Mouse (Mus musculus) right cerebral cortex, adult 18-20 months (tissue): ENCODE measurements around the gene Pf4.

ENCODE experiments used
- DNase-seq: peaks from one replicate; pipeline ENCODE4 v3.0.0; 2022; ENCODE audit warnings: mixed read lengths

The Pf4 gene

DNA sequence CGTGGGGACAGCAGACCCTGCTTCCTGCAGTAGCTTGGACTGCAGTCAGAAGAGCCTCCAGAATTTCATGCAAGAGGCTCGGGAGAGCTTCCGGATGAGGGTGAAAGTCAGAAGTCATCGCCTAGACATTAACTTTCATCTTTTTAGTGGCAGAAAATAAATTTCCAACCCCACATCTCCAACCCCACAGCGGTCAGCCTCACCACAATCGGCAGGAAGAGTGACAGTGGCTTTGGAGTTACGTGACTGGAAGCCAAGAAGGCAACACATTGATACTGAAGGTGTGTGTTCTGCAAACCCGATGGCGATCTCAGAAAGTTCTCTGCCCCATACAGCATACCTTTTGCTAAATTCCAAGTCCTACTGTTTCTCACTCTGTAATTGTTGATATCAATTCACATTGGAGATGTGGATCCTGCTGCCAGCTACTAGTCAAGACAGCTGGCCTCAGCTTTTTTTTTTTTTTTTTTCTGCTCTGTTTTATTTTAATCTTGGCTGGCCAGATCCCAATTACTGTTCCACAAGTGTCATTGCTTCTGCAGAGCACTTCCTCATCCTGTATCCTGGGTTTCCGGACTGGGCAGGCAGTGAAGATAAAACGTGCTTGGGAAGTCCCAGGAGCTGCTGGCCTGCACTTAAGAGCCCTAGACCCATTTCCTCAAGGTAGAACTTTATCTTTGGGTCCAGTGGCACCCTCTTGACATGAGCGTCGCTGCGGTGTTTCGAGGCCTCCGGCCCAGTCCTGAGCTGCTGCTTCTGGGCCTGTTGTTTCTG lies at the start of gene Pf4:
Gene Pf4 (plus strand): TSS at position 556 of the 774 bp plus-strand sequence.
- DNase-seq: no peak

DNA sequence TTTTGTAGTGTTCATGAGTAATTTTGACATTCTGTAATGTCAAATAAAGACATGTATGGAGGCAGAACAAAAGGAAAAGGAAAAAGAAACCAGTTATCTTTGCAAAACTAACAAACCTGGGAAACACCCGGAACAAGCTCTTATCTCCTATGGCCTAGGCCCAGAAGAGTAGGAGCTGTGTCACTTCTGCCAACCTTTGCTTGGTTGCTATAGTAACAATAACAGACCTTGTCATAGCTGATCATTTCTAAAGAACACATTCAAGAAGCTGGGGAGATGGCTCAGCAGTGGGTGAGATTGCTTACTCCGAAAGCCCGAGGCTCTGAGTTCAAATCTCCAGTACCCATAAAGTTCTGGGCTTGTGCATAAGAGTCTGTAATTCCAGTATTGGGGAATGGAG lies 49.6 kb upstream of the Pf4 start:
- no peak for DNase-seq

DNA sequence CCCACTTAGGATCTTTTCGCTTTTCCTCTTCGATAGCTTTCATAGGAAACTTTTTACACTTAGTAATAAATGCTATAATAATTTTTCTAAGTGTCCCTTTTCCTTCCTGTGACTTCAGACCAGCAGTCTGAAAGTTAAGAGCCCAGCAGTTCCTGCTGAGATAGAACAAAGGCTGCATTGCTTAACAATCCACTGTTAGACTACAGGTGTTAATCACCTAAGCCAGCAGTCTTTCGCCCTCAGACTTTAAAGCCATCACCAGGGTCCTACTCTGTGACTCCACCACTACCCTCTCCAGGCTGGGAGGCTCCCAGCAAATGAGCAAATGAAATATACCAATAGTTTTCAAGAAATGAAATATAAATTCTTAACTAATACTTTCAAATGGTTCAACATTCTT lies 44.0 kb upstream of the Pf4 start:
- DNase-seq: no peak

DNA sequence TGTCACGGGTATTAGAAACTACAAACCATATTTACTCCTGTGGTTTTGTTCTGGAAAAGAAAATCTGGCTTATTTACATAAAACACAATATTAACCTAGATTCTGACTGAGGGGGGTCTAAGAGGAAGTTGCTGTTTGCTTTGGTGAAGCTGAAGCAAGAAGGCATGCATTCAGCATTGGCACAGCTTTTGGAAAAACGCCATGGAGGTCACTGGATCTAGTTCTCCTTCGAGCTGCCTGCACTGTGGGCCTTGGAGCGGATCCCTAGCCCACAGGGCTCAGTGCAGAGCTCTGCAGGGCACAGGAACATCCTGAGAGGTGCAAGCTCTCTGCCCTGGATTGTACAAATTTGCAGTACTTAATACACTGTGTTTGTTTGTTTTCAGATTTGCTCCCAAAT lies 40.8 kb upstream of the Pf4 start:
- no peak for DNase-seq

DNA sequence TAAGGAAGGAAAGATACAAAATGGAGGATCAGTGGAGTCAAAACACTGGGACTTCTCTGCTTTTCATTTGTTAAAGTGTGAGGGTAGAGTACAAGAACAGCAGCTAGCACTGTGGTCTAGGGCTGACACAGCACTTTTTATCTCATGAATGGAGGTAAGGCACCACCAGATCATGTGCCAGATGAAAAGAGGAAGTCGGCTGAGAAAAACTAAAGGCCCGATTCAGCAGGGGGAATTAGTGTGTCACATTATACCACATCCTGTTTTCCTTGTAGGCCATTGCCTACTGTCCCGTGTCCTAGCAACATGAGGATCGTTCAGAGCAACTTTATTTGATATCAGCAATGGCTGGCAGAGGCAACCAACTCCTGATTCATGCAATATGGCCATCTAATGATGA lies 30.2 kb upstream of the Pf4 start:
- DNase-seq: no peak

DNA sequence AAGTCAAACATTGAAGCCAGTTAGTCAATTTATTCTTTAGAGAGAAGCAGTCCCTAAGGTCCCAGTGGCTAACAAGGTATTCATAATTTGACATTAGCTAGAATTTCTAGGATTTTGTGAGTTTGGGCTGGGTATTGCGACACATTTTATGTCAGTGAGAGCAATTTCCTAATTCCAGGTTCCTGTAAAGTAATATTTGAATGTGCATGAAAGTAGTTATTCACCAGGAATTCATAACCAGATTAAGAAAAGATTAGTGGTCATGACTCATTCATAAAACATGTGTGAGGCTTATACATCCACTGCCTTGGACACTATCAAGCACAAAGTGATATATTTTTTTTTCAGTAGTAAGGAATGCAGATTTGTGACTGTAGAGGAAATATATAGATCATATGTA lies 18.3 kb upstream of the Pf4 start:
- no peak for DNase-seq

DNA sequence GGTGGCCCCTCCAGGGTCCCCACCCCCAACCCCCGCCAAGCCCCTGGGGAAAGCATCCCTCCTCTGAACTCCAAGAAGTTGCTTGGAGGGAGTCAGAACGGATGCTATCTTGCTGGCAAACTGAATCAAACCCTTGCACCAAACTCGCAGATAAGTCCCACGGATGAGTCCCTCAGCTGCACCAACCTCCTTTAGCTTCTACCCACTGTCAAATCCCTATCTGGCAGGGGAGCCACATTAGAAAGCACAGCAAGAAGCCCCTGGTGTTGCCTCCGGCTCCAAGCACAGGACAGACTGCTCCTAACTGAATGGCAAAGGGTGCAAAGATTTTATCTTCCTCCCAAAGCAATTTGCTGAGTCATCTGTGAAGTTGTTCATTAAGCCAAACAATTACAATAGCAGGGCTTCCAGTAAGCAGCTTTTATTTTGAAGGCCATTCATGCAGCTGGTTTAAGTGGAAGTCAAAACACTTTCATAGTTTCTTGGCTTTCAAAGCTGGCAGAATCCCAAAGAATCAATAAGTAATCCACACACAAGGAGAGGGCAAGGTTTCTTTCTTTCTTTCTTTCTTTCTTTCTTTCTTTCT lies 14.1 kb upstream of the Pf4 start:
- DNase-seq: no peak

DNA sequence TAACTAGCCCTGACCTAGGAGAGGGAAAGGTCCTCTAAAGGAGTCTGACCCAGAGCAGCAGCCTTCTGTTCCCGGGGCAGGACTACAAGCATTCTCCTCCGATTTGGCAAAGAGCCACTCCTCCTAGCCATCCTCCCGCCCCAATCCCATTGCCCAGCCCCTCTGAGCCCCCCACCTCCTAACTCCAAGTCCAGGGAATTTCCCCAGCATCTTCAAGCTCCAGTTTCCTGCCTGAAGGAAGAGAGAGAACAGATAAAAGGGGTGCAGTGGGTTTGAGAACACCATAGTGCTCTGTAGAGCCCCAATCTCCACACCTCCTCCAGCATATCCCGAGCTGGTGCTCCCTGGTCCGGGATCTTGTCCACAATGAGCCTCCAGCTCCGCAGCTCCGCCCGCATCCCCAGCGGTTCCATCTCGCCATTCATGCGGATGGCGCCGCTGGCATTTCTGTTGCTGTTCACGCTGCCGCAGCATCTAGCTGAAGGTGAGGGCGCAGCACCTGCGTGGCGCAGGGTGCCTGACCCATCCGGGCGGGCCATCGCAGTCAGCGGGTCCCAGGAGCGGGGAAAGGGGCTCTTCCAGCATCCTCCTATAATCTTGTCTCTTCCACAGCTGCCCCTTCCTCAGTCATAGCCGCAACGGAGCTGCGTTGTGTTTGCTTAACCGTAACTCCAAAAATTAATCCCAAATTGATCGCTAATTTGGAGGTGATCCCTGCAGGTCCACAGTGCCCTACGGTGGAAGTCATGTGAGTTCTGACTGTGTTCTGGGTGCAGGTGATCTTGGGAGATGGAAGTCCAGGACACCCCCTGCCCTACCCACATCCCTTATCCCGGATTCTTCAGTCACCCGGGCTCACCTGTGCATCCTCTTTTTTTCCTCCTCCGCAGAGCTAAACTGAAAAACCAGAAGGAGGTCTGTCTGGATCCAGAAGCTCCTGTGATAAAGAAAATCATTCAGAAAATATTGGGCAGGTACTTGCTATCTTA lies 12.9 kb upstream of the Pf4 start, which contains the start of gene Cxcl5:
Gene Cxcl5 (plus strand): TSS at position 284 of the 989 bp plus-strand sequence.
- DNase-seq: peak; percentile 8

DNA sequence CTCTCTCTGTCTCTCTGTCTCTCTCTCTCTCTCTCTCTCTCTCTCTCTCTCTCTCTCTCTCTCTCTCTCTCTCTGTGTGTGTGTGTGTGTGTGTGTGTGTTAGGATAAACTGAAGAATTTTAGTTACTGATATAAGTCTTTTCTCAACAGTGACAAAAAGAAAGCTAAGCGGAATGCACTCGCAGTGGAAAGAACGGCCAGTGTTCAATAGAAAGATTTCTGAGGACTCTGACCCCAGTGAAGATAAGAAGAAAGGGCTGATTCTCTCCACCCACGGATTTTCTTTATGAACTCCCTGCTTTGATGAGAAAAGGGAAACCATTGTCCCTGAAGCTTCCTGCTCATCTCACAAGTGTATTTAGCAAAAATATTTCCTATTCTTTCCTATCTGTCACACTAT lies 11.9 kb upstream of the Pf4 start:
- no peak for DNase-seq

DNA sequence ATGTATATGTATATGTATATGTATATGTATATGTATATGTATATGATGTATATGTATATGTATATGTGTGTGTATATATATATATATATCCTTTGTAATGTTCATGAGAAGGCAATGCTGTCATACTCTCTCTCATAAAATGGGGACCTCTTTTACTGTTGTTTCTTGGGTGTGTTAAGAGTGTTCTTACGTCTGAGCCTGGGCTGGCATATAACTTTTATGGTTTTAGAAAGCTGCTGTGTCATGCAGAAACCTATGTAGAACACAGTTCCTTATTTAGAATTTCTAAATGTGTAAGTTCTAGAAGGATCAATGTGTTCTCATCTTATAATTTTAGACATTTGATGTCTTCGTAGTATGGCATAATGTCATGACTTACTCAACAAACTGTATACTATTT lies 11.4 kb upstream of the Pf4 start:
- DNase-seq: no peak

DNA sequence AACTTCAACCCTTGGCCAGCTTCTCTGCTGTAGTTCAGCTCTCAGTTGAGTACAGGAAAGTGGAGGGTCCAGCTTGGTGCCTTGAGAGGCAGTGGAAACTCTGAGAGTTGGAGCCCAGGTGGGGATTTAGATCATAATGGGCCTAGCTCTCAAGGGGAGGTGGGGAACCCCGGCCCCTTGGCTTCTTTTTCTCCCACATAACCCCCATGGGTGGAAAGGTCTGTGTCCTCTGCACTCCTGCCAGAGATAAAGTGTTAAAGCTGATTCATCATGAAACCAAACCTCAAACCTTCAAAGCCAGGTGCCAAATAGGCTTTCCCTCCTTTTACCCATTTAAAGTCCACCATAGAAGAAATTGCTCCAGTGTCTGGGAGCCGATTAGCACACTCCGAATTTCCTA lies 10.4 kb upstream of the Pf4 start:
- no peak for DNase-seq

DNA sequence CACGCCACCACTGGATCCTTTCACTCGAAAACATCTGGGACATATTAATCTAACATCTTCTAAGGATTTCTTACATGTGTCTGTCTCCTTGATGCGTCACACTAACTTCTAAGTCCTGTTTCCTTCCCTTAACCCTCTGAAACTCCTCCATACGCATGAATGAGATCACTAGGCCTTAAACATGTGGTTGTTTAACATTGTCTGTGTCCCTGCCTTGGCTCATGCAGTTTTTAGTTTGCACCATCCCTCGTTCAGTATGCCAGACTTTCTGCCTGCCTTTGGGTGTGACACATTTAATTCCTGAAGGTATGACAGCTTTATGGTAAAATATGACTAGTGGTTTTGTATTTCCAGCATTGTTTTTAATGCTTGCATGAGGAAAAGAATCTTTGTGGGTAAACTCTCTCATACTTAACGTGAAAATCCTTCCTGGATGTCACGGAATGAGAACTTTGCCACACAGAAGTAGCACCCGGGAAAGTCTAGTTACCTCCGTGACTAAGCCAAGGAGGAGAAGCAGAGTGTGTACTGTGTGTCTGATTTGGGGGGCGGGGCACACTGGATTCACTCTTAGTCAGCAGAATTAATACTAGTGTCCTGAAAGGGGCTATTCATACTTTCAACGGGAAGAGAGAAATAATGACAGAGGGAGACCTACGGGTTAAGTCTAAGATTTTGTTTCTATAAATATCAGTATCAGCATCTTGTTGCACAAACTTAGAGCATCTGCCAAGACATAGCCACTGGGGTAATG lies 8.1 kb upstream of the Pf4 start:
- no peak for DNase-seq

DNA sequence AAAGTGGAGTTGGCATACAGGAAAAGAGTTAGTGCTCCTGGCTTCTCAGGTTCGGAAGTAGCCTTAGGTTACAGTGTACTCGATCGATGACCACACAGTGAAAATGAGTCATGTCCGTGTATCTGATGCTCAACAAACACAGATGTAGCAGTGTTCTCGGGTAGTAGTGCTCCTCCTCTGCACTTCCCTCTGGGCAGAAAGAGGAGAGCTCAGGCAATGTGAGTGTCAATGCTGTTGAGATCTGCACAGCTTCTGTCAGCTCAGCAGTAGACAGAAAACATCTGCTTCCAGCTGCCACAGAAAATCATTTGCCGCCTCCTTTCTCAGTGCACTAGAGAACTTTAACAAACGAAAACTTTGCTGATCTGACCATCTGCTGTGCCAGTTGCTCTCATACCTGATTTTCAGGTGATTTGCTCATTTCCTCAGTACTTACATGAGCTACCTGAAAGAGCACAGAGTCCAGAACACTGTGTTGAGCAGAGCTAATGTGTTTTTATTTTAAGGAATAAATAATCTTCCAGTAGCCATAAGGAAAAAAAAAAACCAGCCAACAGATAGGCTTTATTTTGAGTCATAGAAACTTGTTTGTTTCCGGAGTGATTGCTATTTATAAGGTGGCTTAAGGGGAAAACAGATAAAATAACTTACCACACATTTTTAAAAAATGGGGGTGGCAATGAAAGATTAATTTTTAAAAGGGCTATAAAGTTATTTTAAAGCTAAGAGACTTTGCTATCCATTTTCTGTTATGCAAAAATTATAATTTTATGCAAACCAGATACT lies 6.2 kb upstream of the Pf4 start:
- DNase-seq: no peak

DNA sequence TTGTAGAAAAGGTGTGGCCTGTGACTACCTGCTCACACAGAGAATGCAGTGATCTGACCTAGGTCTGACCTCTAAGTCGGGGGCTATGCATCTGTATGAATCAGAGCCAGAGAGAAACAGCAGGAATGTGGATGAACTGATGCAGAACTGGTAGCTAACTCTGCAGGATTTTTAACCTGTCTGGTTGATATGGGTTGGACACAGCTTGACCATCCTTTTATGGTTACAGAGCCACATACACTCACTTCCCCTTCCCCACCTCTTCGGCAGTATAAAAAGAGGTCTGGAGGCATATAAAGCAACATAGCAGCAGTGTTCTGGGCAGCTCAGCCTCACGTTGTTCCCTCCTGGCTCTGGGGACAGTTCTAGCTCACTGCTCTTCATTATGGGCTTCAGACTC lies 4.0 kb upstream of the Pf4 start, which contains the start of gene Ppbp:
Gene Ppbp (plus strand): TSS at position 301 of the 400 bp plus-strand sequence.
- no peak for DNase-seq

DNA sequence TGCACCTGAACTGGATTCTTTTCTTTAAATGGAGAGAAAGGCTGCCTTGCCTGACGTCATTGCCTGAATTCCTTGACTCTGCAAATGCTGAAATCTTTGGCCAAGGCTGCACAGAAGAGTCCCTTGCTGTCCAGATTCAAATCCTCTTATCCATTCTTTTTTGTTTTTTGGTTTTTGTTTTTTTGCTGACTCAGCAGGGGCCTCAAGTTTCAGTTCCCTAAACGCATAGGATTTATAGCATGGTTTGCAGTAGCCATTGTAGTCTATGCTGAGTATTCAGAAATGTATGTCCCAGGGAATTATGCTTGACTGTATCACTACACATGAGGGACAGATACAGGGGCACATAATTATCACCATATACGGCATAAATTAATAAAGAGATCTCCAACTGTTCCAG lies 866 bp upstream of the Pf4 start:
- no peak for DNase-seq

DNA sequence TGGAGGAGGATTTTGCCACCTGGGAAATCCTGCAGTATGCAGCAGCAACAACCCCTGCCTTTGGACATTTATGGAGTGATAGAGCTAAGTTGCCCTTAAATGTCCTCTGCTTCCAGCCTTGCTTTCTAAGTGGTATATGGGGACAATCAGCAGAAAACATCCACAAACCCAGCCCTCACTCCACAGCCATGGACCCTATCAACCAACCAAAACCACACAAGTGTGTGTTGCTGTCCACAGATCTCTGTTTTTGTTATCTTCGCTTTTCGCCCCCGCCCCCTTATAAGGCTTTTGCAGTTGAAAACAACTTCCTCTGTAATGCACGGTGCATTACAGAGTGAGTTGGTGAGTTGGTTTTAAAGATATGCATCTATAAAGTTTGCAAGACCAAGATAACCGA lies 3.3 kb downstream of the Pf4 start:
- DNase-seq: no peak

DNA sequence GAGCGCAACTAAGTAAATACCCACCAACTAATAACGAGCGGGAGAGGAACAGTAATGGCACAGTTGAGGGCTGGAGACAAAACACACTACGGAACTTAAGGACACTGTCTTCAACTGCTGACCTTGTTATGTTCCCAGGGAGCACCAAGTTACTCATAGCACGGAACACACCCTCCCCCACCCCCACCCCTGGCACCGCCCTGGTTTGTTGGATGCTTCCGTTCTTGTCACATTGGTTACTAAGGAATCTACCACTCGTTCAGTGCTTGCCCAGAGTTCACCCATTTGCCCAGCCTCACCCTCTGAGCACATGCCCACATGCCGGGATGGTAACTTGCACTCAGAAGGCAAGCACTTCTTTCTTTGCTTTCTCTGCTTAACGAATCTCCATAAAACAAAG lies 5.4 kb downstream of the Pf4 start:
- no peak for DNase-seq

DNA sequence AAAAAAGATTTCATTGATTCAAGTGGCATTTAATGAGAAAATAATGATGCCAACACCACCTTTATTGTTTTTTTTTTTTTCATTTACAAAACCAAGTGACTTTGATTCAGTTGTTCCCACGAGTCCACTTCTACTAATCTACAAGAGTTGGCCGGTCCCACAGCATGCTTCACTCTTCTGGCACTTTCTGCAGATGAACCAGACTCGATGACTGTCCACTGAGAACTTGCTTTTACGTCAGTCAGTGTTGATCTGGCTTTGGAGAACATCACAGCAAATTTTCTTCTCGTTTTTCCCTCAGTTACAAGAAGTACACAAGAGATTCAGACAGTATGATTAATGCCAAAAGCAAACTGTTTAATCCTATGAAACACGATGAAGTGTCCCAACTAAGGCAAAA lies 6.6 kb downstream of the Pf4 start:
- DNase-seq: no peak

DNA sequence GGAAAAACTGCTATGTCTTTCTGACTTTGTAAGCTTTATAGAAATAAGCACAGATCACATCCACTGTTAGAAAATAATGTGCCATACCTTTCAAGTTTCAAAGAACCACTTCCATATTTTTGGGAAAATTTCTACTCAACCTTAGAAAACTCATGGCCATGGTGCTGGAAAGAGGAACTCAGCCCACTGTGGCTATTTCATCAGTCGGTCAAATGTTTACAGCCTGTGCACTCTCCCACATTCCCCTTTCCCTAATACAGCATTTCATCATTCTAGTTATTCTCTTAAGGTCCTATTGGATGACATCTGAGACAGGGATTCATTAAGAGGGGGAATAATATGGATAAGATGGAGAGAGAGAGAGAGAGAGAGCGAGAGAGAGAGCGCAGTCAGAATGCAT lies 11.5 kb downstream of the Pf4 start:
- no peak for DNase-seq

DNA sequence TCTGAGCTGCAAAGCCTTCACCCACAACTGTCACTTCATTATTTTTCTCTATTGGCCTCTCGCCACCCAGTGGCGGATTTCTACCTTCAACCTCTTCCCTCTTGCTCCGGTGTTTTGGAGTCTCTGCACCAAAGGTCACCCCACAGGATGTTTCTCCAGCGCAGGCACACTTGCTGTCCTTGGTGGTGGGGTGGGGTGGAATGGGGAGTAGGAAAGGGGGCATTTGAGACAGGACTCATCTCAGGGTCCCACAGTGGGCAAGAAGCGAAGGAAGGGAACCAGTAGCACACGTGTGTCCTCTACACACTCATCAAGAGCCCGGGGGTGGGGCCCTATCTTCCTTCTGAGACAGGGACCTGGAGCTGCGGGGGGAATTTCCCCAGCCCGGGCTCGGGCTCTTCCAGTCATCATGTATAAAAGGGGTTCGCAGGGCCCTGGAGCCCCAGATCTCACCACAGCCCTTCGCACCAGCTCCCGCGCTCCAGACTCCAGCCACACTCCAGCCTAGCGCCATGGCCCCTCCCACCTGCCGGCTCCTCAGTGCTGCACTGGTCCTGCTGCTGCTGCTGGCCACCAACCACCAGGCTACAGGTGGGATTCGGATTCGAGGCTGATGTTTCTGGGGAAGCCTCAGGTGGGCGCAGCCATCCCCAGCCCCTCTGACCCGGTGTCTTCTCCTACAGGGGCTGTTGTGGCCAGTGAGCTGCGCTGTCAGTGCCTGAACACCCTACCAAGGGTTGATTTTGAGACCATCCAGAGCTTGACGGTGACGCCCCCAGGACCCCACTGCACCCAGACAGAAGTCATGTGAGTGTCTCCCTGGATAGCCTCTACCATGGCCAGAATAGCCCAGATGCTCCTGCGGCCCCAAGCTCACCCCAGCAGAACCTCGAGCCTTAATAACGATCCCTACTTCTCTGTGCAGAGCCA lies 13.7 kb downstream of the Pf4 start, which contains the start of gene Cxcl3:
Gene Cxcl3 (plus strand): TSS at position 445 of the 930 bp plus-strand sequence.
- DNase-seq: peak; percentile 8

DNA sequence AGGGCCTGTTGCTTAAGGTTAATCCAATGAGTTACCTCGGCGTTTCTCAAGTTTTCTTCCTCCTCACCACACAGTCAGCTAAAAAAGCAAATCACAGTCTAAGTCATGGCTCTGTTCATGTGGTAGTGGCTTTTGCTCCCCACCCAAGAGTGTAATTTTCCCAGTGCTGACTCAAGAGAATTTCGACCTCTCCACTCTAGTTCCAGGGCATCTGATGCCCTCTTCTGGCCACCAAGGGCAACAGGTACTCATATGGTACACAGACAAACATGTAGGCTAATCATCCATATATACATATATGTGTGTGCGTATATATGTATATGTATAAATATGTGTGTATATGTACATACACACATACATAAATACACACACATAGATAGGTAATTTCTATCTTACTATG lies 15.9 kb downstream of the Pf4 start:
- no peak for DNase-seq
